Mouse (Mus musculus): ENCODE measurements around the gene Npy1r. TPM values are rescaled to one million over a fixed set of nuclear protein-coding genes. Genes with fewer than 3 reads are reported as not detected.

Gene Npy1r
- polyA plus RNA-seq (2014; fragmentation: Nextera tagmentation; extraction: Ambion mirVana), result 2.4 and 3.1 TPM in 2 replicates

GRCm38 (mm10) chr8:66696970-66697843 is at the start of gene Npy1r:
Gene Npy1r, plus strand, starts transcription at chr8:66697192.
- Histone ChIP-seq H3K36me3 (ENCODE audit: control insufficient read depth, insufficient read depth, low read length) (no peaks in the 10 kb centered on the region), H3K27me3 (ENCODE audit: control insufficient read depth, insufficient read depth, low read length) (peaks cover 23% of the 10 kb centered on the region), H3K4me2 (ENCODE audit: low read length) (peak within 1 kb of the TSS; percentile 91), H3K9me3 (ENCODE audit: control insufficient read depth, low read length) (no peaks in the 10 kb centered on the region), H3K4me3 (ENCODE audit: control insufficient read depth in 1 of 2, insufficient read depth in 1 of 2, low read depth in 1 of 2, low read length in 2 of 2) (peak within 1 kb of the TSS; percentile 50 to 64), H3K27ac (replicated peaks in 1 of 2; ENCODE audit: control insufficient read depth in 1 of 2, insufficient read depth in 1 of 2, low read depth in 2 of 2, low read length in 2 of 2) (no peak within 1 kb of the TSS), H3K4me1 (ENCODE audit: control insufficient read depth in 2 of 2, insufficient read depth in 2 of 2, low read length in 2 of 2) (peaks cover 2 to 4% of the 10 kb centered on the region in 2 experiments; a peak in 3 of 4 replicates), H3K9ac (ENCODE audit: low read length) (peak within 1 kb of the TSS; percentile 59)
- ATAC-seq (ENCODE audit: insufficient number of reproducible peaks, insufficient read depth, low FRiP score, low read depth), result no peak
- WGBS, result under 1% methylated on average over 30 of the region's 30 CpGs

- H3K9ac ChIP-seq (ENCODE audit: low read length), result no peak overlapping the region
- H3K4me3 ChIP-seq (ENCODE audit: control insufficient read depth in 1 of 2, insufficient read depth in 1 of 2, low read depth in 1 of 2, low read length in 2 of 2), result no peak overlapping the region
- WGBS, result 74% methylated on average over 2 of the region's 2 CpGs
- no peaks in the 10 kb centered on the region for H3K4me1 ChIP-seq (ENCODE audit: control insufficient read depth in 2 of 2, insufficient read depth in 2 of 2, low read length in 2 of 2)
- no peak overlapping the region for H3K4me2 ChIP-seq (ENCODE audit: low read length)
- no peak for ATAC-seq (ENCODE audit: insufficient number of reproducible peaks, insufficient read depth, low FRiP score, low read depth)
- H3K27ac ChIP-seq (replicated peaks in 1 of 2; ENCODE audit: control insufficient read depth in 1 of 2, insufficient read depth in 1 of 2, low read depth in 2 of 2, low read length in 2 of 2), result no peak overlapping the region
- no peaks in the 10 kb centered on the region for H3K27me3 ChIP-seq (ENCODE audit: control insufficient read depth, insufficient read depth, low read length)
- no peaks in the 10 kb centered on the region for H3K9me3 ChIP-seq (ENCODE audit: control insufficient read depth, low read length)
- H3K36me3 ChIP-seq (ENCODE audit: control insufficient read depth, insufficient read depth, low read length), result no peaks in the 10 kb centered on the region
These were observed 15.7 kb upstream of the Npy1r start for GRCm38 (mm10) chr8:66681261-66681660.

GRCm38 (mm10) chr8:66687511-66688329 is 9.3 kb upstream of the Npy1r start, which contains the start of gene Npy5r:
Gene Npy5r, minus strand, starts transcription at chr8:66688128.
- peak within 1 kb of the TSS; percentile 45 for H3K9ac ChIP-seq (ENCODE audit: low read length)
- ATAC-seq (ENCODE audit: insufficient number of reproducible peaks, insufficient read depth, low FRiP score, low read depth), result no peak

GRCm38 (mm10) chr8:66688395-66688794 is 8.6 kb upstream of the Npy1r start:
- Histone ChIP-seq H3K4me3 (ENCODE audit: control insufficient read depth in 1 of 2, insufficient read depth in 1 of 2, low read depth in 1 of 2, low read length in 2 of 2) (peak overlapping the region in 1 of 2 experiments; percentile 47; a peak in 2 of 4 replicates), H3K9me3 (ENCODE audit: control insufficient read depth, low read length) (no peaks in the 10 kb centered on the region), H3K27ac (replicated peaks in 1 of 2; ENCODE audit: control insufficient read depth in 1 of 2, insufficient read depth in 1 of 2, low read depth in 2 of 2, low read length in 2 of 2) (no peak overlapping the region), H3K4me2 (ENCODE audit: low read length) (peak overlapping the region; percentile 88), H3K9ac (ENCODE audit: low read length) (peak overlapping the region; percentile 45; the same call in 1 of the 2 replicates), H3K4me1 (ENCODE audit: control insufficient read depth in 2 of 2, insufficient read depth in 2 of 2, low read length in 2 of 2) (peaks cover 3 to 4% of the 10 kb centered on the region in 2 experiments; a peak in 2 of 4 replicates), H3K27me3 (ENCODE audit: control insufficient read depth, insufficient read depth, low read length) (peaks cover 21% of the 10 kb centered on the region), H3K36me3 (ENCODE audit: control insufficient read depth, insufficient read depth, low read length) (no peaks in the 10 kb centered on the region)
- no peak for ATAC-seq (ENCODE audit: insufficient number of reproducible peaks, insufficient read depth, low FRiP score, low read depth)
- WGBS, result 41% methylated on average over 6 of the region's 6 CpGs

More at GRCm38 (mm10) chr8:66687511-66688329, 9.3 kb upstream of the Npy1r start, which contains the start of gene Npy5r:
- Histone ChIP-seq H3K27ac (replicated peaks in 1 of 2; ENCODE audit: control insufficient read depth in 1 of 2, insufficient read depth in 1 of 2, low read depth in 2 of 2, low read length in 2 of 2) (no peak within 1 kb of the TSS), H3K4me3 (ENCODE audit: control insufficient read depth in 1 of 2, insufficient read depth in 1 of 2, low read depth in 1 of 2, low read length in 2 of 2) (peak within 1 kb of the TSS; percentile 47 to 53), H3K36me3 (ENCODE audit: control insufficient read depth, insufficient read depth, low read length) (no peaks in the 10 kb centered on the region), H3K27me3 (ENCODE audit: control insufficient read depth, insufficient read depth, low read length) (peaks cover 21% of the 10 kb centered on the region), H3K4me1 (ENCODE audit: control insufficient read depth in 2 of 2, insufficient read depth in 2 of 2, low read length in 2 of 2) (peaks cover 3 to 4% of the 10 kb centered on the region in 2 experiments; a peak in 2 of 4 replicates), H3K4me2 (ENCODE audit: low read length) (peak within 1 kb of the TSS; percentile 88), H3K9me3 (ENCODE audit: control insufficient read depth, low read length) (no peaks in the 10 kb centered on the region)
- WGBS, result 1% methylated on average over 43 of the region's 43 CpGs

- ATAC-seq (ENCODE audit: insufficient number of reproducible peaks, insufficient read depth, low FRiP score, low read depth), result no peak
- no peak overlapping the region for H3K4me2 ChIP-seq (ENCODE audit: low read length)
These were observed 8.2 kb upstream of the Npy1r start for GRCm38 (mm10) chr8:66688799-66689198.

GRCm38 (mm10) chr8:66690402-66690801 is 6.6 kb upstream of the Npy1r start:
- Histone ChIP-seq H3K4me3 (ENCODE audit: control insufficient read depth in 1 of 2, insufficient read depth in 1 of 2, low read depth in 1 of 2, low read length in 2 of 2) (no peak overlapping the region), H3K4me2 (ENCODE audit: low read length) (no peak overlapping the region), H3K27ac (replicated peaks in 1 of 2; ENCODE audit: control insufficient read depth in 1 of 2, insufficient read depth in 1 of 2, low read depth in 2 of 2, low read length in 2 of 2) (no peak overlapping the region), H3K27me3 (ENCODE audit: control insufficient read depth, insufficient read depth, low read length) (peaks cover 25% of the 10 kb centered on the region), H3K4me1 (ENCODE audit: control insufficient read depth in 2 of 2, insufficient read depth in 2 of 2, low read length in 2 of 2) (peaks cover 3 to 4% of the 10 kb centered on the region in 2 experiments; a peak in 2 of 4 replicates), H3K9ac (ENCODE audit: low read length) (no peak overlapping the region), H3K36me3 (ENCODE audit: control insufficient read depth, insufficient read depth, low read length) (no peaks in the 10 kb centered on the region), H3K9me3 (ENCODE audit: control insufficient read depth, low read length) (no peaks in the 10 kb centered on the region)
- ATAC-seq (ENCODE audit: insufficient number of reproducible peaks, insufficient read depth, low FRiP score, low read depth), result no peak
- 71% methylated on average over 5 of the region's 5 CpGs for WGBS

More at GRCm38 (mm10) chr8:66688799-66689198, 8.2 kb upstream of the Npy1r start:
- Histone ChIP-seq H3K27ac (replicated peaks in 1 of 2; ENCODE audit: control insufficient read depth in 1 of 2, insufficient read depth in 1 of 2, low read depth in 2 of 2, low read length in 2 of 2) (no peak overlapping the region), H3K4me1 (ENCODE audit: control insufficient read depth in 2 of 2, insufficient read depth in 2 of 2, low read length in 2 of 2) (peaks cover 3 to 4% of the 10 kb centered on the region in 2 experiments; a peak in 2 of 4 replicates), H3K9me3 (ENCODE audit: control insufficient read depth, low read length) (no peaks in the 10 kb centered on the region), H3K27me3 (ENCODE audit: control insufficient read depth, insufficient read depth, low read length) (peaks cover 21% of the 10 kb centered on the region), H3K36me3 (ENCODE audit: control insufficient read depth, insufficient read depth, low read length) (no peaks in the 10 kb centered on the region), H3K4me3 (ENCODE audit: control insufficient read depth in 1 of 2, insufficient read depth in 1 of 2, low read depth in 1 of 2, low read length in 2 of 2) (no peak overlapping the region), H3K9ac (ENCODE audit: low read length) (no peak overlapping the region)
- WGBS, result 56% methylated on average over 4 of the region's 4 CpGs

- Histone ChIP-seq H3K27ac (replicated peaks in 1 of 2; ENCODE audit: control insufficient read depth in 1 of 2, insufficient read depth in 1 of 2, low read depth in 2 of 2, low read length in 2 of 2) (no peak overlapping the region), H3K4me2 (ENCODE audit: low read length) (peak overlapping the region; percentile 91), H3K9ac (ENCODE audit: low read length) (peak overlapping the region; percentile 59), H3K4me3 (ENCODE audit: control insufficient read depth in 1 of 2, insufficient read depth in 1 of 2, low read depth in 1 of 2, low read length in 2 of 2) (peak overlapping the region; percentile 50 to 64), H3K4me1 (ENCODE audit: control insufficient read depth in 2 of 2, insufficient read depth in 2 of 2, low read length in 2 of 2) (peaks cover 2 to 4% of the 10 kb centered on the region in 2 experiments; a peak in 3 of 4 replicates), H3K9me3 (ENCODE audit: control insufficient read depth, low read length) (no peaks in the 10 kb centered on the region), H3K27me3 (ENCODE audit: control insufficient read depth, insufficient read depth, low read length) (peaks cover 23% of the 10 kb centered on the region), H3K36me3 (ENCODE audit: control insufficient read depth, insufficient read depth, low read length) (no peaks in the 10 kb centered on the region)
- 8% methylated on average over 7 of the region's 7 CpGs for WGBS
- ATAC-seq (ENCODE audit: insufficient number of reproducible peaks, insufficient read depth, low FRiP score, low read depth), result no peak
These were observed 1.0 kb downstream of the Npy1r start for GRCm38 (mm10) chr8:66698011-66698410.

Data from heart, embryonic 14.5 days (tissue).